Mouse (Mus musculus) CH12.LX (cell line): Measurements from ENCODE around the gene Ccdc115. TPM values are rescaled to one million over a fixed set of nuclear protein-coding genes. Genes with fewer than 3 reads are reported as not detected.

Source experiments
- DNase-seq: peaks from one replicate; pipeline ENCODE4 v3.0.0-alpha.2; 2013; ENCODE audit errors: extremely low read depth
- H3K27ac ChIP-seq: 2 replicates; pipeline ENCODE4 v1.5.1; 2012; ENCODE audit warnings: low read depth, mild to moderate bottlenecking, control low read depth, moderate library complexity; ENCODE audit not compliant: insufficient read depth
- H3K27me3 ChIP-seq: replicated peaks from 2 replicates; pipeline ENCODE3; 2012; ENCODE audit warnings: inconsistent platforms
- H3K36me3 ChIP-seq, 2 experiments: replicated peaks in 1 of 2; 2 replicates each; pipeline versions ENCODE3 to v1.6.1; 2012; ENCODE audit warnings: inconsistent platforms in 1 of 2, low read length in 1 of 2, mild to moderate bottlenecking in 1 of 2, mixed read lengths in 1 of 2, moderate library complexity in 1 of 2; ENCODE audit not compliant: control insufficient read depth in 1 of 2, insufficient read depth in 1 of 2
- H3K4me1 ChIP-seq, 2 experiments: 2 replicates each; pipeline ENCODE4 v1.6.1; 2012; ENCODE audit warnings: inconsistent platforms in 1 of 2, moderate library complexity in 1 of 2; ENCODE audit not compliant: insufficient read depth in 2 of 2, control insufficient read depth in 1 of 2
- H3K4me2 ChIP-seq: 2 replicates; pipeline ENCODE4 v1.6.1; 2012; ENCODE audit warnings: low read depth, mild to moderate bottlenecking, control low read depth; ENCODE audit not compliant: poor library complexity, insufficient read depth, severe bottlenecking
- H3K4me3 ChIP-seq, 3 experiments: fragments of 150-350 bp in 1 of 3; sonication (generic) in 1 of 3; replicated peaks in 1 of 3; 2 replicates each; pipeline versions ENCODE3 to v1.5.1; 2011 to 2012; ENCODE audit warnings: low read depth in 2 of 3, low read length in 2 of 3, mild to moderate bottlenecking in 2 of 3, moderate library complexity in 2 of 3, control low read depth in 1 of 3, improper control_type of control experiment in 1 of 3, inconsistent platforms in 1 of 3, mixed read lengths in 1 of 3; ENCODE audit not compliant: poor library complexity in 1 of 3
- H3K79me2 ChIP-seq: replicated peaks from 2 replicates; pipeline ENCODE4 v1.6.1; 2012; ENCODE audit warnings: mild to moderate bottlenecking, moderate library complexity; ENCODE audit not compliant: control insufficient read depth, poor library complexity, insufficient read depth, severe bottlenecking; ENCODE audit errors: extremely low read depth
- H3K9ac ChIP-seq: 2 replicates; pipeline ENCODE4 v1.6.1; 2012; ENCODE audit warnings: low read depth, mild to moderate bottlenecking, control low read depth, moderate library complexity; ENCODE audit not compliant: insufficient read depth
- H3K9me3 ChIP-seq: replicated peaks from 2 replicates; pipeline ENCODE3; 2012; ENCODE audit warnings: low read length, inconsistent platforms, mixed read lengths
- BHLHE40 ChIP-seq: IDR thresholded peaks from 2 replicates; pipeline ENCODE4 v1.6.1; 2011; ENCODE audit warnings: mild to moderate bottlenecking, low read depth, low read length, improper control_type of control experiment
- CHD2 ChIP-seq: IDR thresholded peaks from 2 replicates; pipeline ENCODE4 v1.6.1; 2011; ENCODE audit warnings: low read length, improper control_type of control experiment
- CTCF ChIP-seq, 2 experiments: IDR thresholded peaks in 1 of 2; conservative IDR thresholded peaks in 1 of 2; 2 replicates each; pipeline ENCODE4 v1.5.1; 2011 to 2012; ENCODE audit warnings: low read depth in 2 of 2, low read length in 2 of 2, improper control_type of control experiment in 1 of 2, inconsistent platforms in 1 of 2, mild to moderate bottlenecking in 1 of 2, moderate library complexity in 1 of 2
- E2F4 ChIP-seq: IDR thresholded peaks from 2 replicates; pipeline ENCODE4 v1.6.1; 2011; ENCODE audit warnings: low read depth, low read length, improper control_type of control experiment; ENCODE audit not compliant: insufficient replicate concordance
- ETS1 ChIP-seq: conservative IDR thresholded peaks from 2 replicates; pipeline ENCODE4 v1.6.1; 2012; ENCODE audit warnings: low read depth, mild to moderate bottlenecking, inconsistent platforms, low read length, improper control_type of control experiment, moderate library complexity
- GABPA ChIP-seq: IDR thresholded peaks from 2 replicates; pipeline ENCODE4 v1.6.1; 2012; ENCODE audit warnings: low read depth, low read length, improper control_type of control experiment, inconsistent platforms; ENCODE audit not compliant: insufficient replicate concordance
- IRF4 ChIP-seq: IDR thresholded peaks from 2 replicates; pipeline ENCODE4 v1.6.1; 2014; ENCODE audit warnings: low read depth, mild to moderate bottlenecking, inconsistent platforms, low read length, improper control_type of control experiment
- MAFK ChIP-seq: IDR thresholded peaks from 2 replicates; pipeline ENCODE4 v1.6.1; 2011; ENCODE audit warnings: low read length, improper control_type of control experiment; ENCODE audit not compliant: insufficient replicate concordance
- MAZ ChIP-seq: IDR thresholded peaks from 2 replicates; pipeline ENCODE4 v1.6.1; 2012; ENCODE audit warnings: low read depth, mild to moderate bottlenecking, inconsistent platforms, low read length, improper control_type of control experiment, moderate library complexity
- MEF2A ChIP-seq: IDR thresholded peaks from 2 replicates; pipeline ENCODE4 v1.6.1; 2014; ENCODE audit warnings: low read depth, mild to moderate bottlenecking, inconsistent platforms, low read length, improper control_type of control experiment, borderline replicate concordance
- MXI1 ChIP-seq: IDR thresholded peaks from 2 replicates; pipeline ENCODE4 v1.6.1; 2011; ENCODE audit warnings: mild to moderate bottlenecking, low read depth, low read length, improper control_type of control experiment
- MYC ChIP-seq: IDR thresholded peaks from 2 replicates; pipeline ENCODE4 v1.6.1; 2011; ENCODE audit warnings: low read depth, mild to moderate bottlenecking, improper control_type of control experiment, low read length
- PAX5 ChIP-seq: IDR thresholded peaks from 2 replicates; pipeline ENCODE4 v1.6.1; 2012; ENCODE audit warnings: low read length, inconsistent platforms, mixed read lengths
- POLR2A ChIP-seq: IDR thresholded peaks from 2 replicates; pipeline ENCODE4 v1.6.1; 2011; ENCODE audit warnings: low read depth, mild to moderate bottlenecking, improper control_type of control experiment, low read length
- POLR2AphosphoS2 ChIP-seq: IDR thresholded peaks from 2 replicates; pipeline ENCODE4 v1.6.1; 2011; ENCODE audit warnings: low read depth, low read length, improper control_type of control experiment
- RAD21 ChIP-seq: IDR thresholded peaks from 2 replicates; pipeline ENCODE4 v1.6.1; 2011; ENCODE audit warnings: low read depth, mild to moderate bottlenecking, low read length, improper control_type of control experiment, moderate library complexity
- RCOR1 ChIP-seq: conservative IDR thresholded peaks from 2 replicates; pipeline ENCODE4 v1.6.1; 2012; ENCODE audit warnings: low read depth, mild to moderate bottlenecking, inconsistent platforms, low read length, improper control_type of control experiment
- SIN3A ChIP-seq: IDR thresholded peaks from 2 replicates; pipeline ENCODE4 v1.6.1; 2012; ENCODE audit warnings: low read length, improper control_type of control experiment, inconsistent platforms
- SMC3 ChIP-seq: IDR thresholded peaks from 2 replicates; pipeline ENCODE4 v1.6.1; 2011; ENCODE audit warnings: low read depth, low read length, improper control_type of control experiment
- TBP ChIP-seq: conservative IDR thresholded peaks from 2 replicates; pipeline ENCODE4 v1.6.1; 2011; ENCODE audit warnings: low read depth, low read length, improper control_type of control experiment
- UBTF ChIP-seq: IDR thresholded peaks from 2 replicates; pipeline ENCODE4 v1.6.1; 2012; ENCODE audit warnings: low read depth, mild to moderate bottlenecking, inconsistent platforms, low read length, improper control_type of control experiment, moderate library complexity
- USF1 ChIP-seq: IDR thresholded peaks from 2 replicates; pipeline ENCODE4 v1.6.1; 2014; ENCODE audit warnings: low read depth, mild to moderate bottlenecking, inconsistent platforms, low read length, improper control_type of control experiment
- ZC3H11A ChIP-seq: IDR thresholded peaks from 2 replicates; pipeline ENCODE4 v1.6.1; 2012; ENCODE audit warnings: low read depth, mild to moderate bottlenecking, inconsistent platforms, low read length, improper control_type of control experiment
- ZKSCAN1 ChIP-seq: IDR thresholded peaks from 2 replicates; pipeline ENCODE4 v1.6.1; 2012; ENCODE audit warnings: low read depth, inconsistent platforms, low read length, improper control_type of control experiment, borderline replicate concordance
- ZMIZ1 ChIP-seq: IDR thresholded peaks from 2 replicates; pipeline ENCODE4 v1.6.1; 2012; ENCODE audit warnings: low read depth, mild to moderate bottlenecking, inconsistent platforms, low read length, improper control_type of control experiment
- ZNF384 ChIP-seq: IDR thresholded peaks from 2 replicates; pipeline ENCODE4 v1.6.1; 2012; ENCODE audit warnings: low read depth, low read length, improper control_type of control experiment, inconsistent platforms
- dilution Hi-C: fragments of 300-500 bp; cut with MboI; formaldehyde crosslinking; loops from 2 replicates; pipeline ENCODE4 v1.14.3; 2020; ENCODE audit warnings: low sequenced_read_pairs; ENCODE audit not compliant: extremely low pct_unique_long_range_greater_than_20kb, extremely low pct_ligation_motif_present
- in situ Hi-C: fragments of 300-500 bp; cut with MboI; formaldehyde crosslinking; loops from 3 replicates; pipeline ENCODE4 v1.14.3; 2019; ENCODE audit warnings: low sequenced_read_pairs, low pct_ligation_motif_present, low pct_unique_long_range_greater_than_20kb, mixed read lengths
- polyA plus RNA-seq: library from polyadenylated mRNA; unstranded; fragments of >175 nt; gene quantifications from 2 replicates; pipeline ENCODE4 v1.2.1, GENCODE M21; 2012; ENCODE audit warnings: low read depth; ENCODE audit not compliant: insufficient read length
- total RNA-seq, 2 experiments: library from RNA; depleted of rRNA; stranded (reverse); fragments of 300-350 nt in 1 of 2; fragments of >200 nt in 1 of 2; gene quantifications; 2 replicates each; pipeline ENCODE4 v1.2.3; 2012 to 2014

Gene Ccdc115
- total and polyA plus RNA-seq, 3 experiments: 66.5 to 98.8 (median 96.3) TPM

DNA sequence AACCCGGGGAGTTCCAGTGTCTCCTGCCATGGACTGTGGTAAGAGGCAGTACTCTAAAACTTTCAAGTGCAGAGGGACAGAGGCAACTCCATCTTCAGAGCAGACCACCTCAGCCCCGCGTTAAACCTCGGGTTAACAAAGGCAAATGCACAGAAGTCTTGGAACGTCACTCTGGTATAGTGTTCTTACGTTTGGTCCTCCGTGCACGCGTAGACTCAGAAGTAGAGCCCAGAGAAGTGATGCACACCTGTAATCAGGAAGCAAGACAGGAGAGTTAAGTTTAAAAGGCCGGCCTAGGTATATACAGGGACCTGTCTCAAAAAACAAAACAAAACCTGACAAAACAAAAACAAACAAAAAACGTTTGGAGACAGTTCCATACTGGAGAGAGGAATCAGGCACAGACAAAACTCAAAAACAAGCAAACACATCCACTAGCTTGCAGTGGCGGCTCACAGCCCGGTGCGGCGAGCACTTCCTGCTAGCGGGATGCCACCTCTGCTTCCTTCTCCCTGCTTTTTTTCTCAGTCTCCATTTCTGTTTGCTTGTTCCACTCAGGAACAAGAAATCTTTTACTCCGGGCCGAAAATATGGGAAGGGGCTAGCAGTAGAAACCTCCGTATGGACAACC, 5.5 kb downstream of the Ccdc115 start:
- Histone ChIP-seq H3K4me3 (peak overlapping the region in 1 of 3 experiments; percentile 20), H3K9ac (no peak overlapping the region), H3K27me3 (no peaks in the 10 kb centered on the region), H3K36me3 (peaks cover 6 to 10% of the 10 kb centered on the region in 2 experiments), H3K4me2 (no peak overlapping the region), H3K4me1 (peaks cover 0 to 29% of the 10 kb centered on the region in 2 experiments; a peak in 3 of 4 replicates), H3K27ac (no peak overlapping the region), H3K79me2 (peaks cover 6% of the 10 kb centered on the region), H3K9me3 (peaks cover 23% of the 10 kb centered on the region)
- in situ Hi-C loops: no loop called here
- DNase-seq: no peak
- no peak for TF ChIP-seq ZMIZ1
- no peak for TF ChIP-seq MYC
- TF ChIP-seq MEF2A: no peak
- TF ChIP-seq SMC3: no peak
- TF ChIP-seq CHD2: no peak
- no peak for TF ChIP-seq E2F4
- TF ChIP-seq ZNF384: no peak
- no peak for TF ChIP-seq ZKSCAN1
- no peak for TF ChIP-seq MXI1
- no peak for TF ChIP-seq POLR2A
- TF ChIP-seq TBP: no peak
- TF ChIP-seq ZC3H11A: no peak
- TF ChIP-seq CTCF (conservative IDR thresholded peaks at IDR 0.05 in 1 of 2, IDR thresholded peaks at IDR 0.05 in 1 of 2; ENCODE audit: low read depth in 2 of 2, low read length in 2 of 2): no peak
- no peak for TF ChIP-seq UBTF
- no peak for TF ChIP-seq POLR2AphosphoS2
- no peak for TF ChIP-seq MAZ
- no peak for TF ChIP-seq RCOR1
- no peak for TF ChIP-seq USF1
- dilution Hi-C loops: no loop called here

DNA sequence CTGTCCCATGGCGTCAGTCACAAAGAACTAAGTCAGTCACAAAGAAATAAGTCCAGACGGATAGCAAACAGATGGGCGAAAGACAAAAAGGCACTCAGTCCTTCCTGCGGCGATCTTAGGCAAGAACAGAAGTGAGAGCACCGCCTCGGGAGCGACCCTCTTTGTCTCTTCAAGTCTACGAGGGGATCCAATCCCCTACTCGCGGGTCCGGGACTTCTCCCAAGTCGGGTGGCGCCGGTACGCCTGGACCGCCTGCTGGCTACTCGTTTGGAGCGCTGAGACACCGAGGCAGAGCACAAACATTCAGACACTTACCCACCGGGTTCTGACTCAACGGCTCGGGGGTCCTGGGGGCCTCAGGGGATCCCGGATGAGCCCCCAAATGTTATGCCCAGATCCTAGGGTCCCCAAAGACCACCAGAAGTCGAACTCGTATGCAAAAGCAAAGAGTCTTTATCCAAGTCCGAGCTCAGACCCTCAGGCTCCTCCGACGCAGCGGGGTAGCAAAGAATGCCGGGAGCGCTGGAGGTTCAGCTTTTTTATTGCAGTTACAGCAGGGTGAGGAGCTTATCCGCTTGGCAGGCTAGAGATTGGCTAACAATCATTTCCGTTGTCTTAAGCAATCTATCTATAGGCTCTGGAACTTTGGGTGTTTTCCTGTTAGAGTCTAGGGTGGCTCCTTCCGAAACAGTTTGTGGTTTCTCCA, 6.5 kb downstream of the Ccdc115 start:
- in situ Hi-C loops (no loop called here), dilution Hi-C loops (no loop called here)
- H3K9me3 ChIP-seq: peaks cover 23% of the 10 kb centered on the region
- H3K4me1 ChIP-seq: peaks cover 0 to 24% of the 10 kb centered on the region in 2 experiments; a peak in 3 of 4 replicates
- no peaks in the 10 kb centered on the region for H3K27me3 ChIP-seq
- H3K9ac ChIP-seq: no peak overlapping the region
- H3K36me3 ChIP-seq: peaks cover 6 to 10% of the 10 kb centered on the region in 2 experiments
- no peak for TF ChIP-seq ZKSCAN1
- no peak for TF ChIP-seq ETS1
- TF ChIP-seq BHLHE40: no peak
- no peak for TF ChIP-seq ZMIZ1
- TF ChIP-seq CHD2: no peak
- no peak for TF ChIP-seq UBTF
- TF ChIP-seq MAFK: no peak
- TF ChIP-seq GABPA: no peak
- no peak for TF ChIP-seq SIN3A
- TF ChIP-seq POLR2A: no peak
- TF ChIP-seq IRF4: no peak
- no peak for TF ChIP-seq RAD21
- TF ChIP-seq USF1: no peak
- no peak for TF ChIP-seq PAX5
- DNase-seq: no peak
- no peak overlapping the region for H3K4me2 ChIP-seq
- no peak overlapping the region for H3K27ac ChIP-seq
- no peaks in the 10 kb centered on the region for H3K79me2 ChIP-seq
- H3K4me3 ChIP-seq: no peak overlapping the region
